Mouse (Mus musculus): ENCODE measurements around the gene Cox5b. TPM values are rescaled to one million over a fixed set of nuclear protein-coding genes. Genes with fewer than 3 reads are reported as not detected.
A peak's percentile ranks its signal among the peaks of the same experiment; 100 is the strongest.
"Not testable (repeated sequence)": the region's sequence is repeated elsewhere in the genome, so short reads cannot be mapped to it uniquely, and the experiment has no call there.

Cox5b gene
- 100 to 1,000 TPM; 610 to 632 TPM for total RNA-seq (2021)

DNA sequence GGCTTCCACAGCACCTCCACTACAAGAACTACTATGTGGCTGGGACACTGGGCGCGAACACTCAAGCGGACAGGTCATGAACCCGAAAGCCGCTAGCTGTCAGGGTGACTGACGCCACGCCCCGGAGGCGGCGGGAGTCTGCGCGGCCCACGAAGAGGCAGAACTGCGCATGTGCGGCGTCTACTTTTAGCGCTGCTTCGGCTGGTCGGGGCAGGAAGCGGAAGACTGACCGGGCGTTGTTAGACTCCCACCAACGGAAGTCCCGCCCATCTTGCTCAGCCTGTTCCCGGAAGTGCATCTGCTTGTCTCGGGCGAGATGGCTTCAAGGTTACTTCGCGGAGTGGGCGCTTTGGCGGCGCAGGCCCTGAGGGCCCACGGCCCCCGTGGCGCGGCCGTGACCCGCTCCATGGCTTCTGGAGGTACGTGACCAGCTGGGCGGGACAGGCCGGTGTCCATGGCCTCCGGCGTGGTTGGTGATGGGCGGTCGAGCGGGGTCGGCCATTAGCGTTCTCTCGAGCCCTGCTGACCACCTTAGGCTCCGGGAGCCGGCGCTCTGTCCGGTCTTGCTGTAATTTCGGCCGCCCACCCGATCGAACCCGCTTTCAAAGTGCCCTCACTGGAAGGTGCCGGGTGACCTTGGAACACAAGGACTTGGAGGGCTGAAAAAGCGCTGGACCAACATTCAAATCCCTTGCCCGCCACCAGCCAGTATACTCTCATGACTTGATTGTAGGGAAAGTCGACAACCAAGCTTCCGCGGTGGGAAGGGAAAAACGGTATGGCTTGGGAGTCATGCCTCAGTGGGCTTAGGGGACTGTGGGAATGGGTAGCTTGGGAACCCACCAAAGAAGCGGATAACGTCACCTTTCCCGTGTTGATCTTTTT, at the start of gene Cox5b:
Gene Cox5b, plus strand, starts transcription at position 179 of the 885 bp plus-strand sequence.
- intact Hi-C loops (cut with DNase I) = no loop called here
- DNase-seq (ENCODE audit: extremely low spot score in 1 of 2, low spot score in 2 of 2) = peak; percentile 95 to 98

DNA sequence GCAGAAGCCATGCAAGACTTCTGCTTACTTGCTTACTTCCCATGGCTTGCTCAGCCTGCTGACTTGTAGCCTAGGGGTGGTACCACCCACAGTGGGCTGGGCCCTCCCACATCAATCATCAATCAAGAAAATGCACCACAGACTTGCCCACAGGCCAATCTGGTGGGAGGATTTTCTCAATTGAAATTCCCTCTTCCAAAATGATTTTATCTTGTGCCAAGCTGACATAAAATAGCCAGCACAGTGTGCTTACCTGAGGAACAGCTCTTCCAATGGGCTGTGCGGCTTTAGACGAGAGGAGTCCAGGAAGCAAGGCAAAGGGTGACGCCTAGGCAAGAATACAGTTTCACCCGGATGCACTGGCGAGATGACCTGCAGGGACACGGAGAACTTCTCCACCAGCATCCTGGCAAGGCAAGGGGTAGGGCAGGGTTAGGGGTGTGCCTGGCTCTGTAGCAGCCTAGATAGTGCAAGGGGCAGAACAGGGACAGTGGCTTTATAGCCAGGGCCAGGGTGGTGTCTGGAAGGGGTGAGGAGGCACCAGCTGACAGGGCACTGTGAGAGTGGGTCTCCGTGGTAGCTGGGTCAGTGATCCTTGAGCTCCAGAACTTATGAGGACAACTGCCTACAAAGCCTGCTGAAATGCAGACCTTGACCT, 47.2 kb upstream of the Cox5b start:
- intact Hi-C loops (cut with DNase I) = loop anchor here (5.0 kb wide), 1 partner anchor 77 kb away; no protein-coding TSS in a partner anchor
- DNase-seq (ENCODE audit: extremely low spot score in 1 of 2, low spot score in 2 of 2) = no peak

DNA sequence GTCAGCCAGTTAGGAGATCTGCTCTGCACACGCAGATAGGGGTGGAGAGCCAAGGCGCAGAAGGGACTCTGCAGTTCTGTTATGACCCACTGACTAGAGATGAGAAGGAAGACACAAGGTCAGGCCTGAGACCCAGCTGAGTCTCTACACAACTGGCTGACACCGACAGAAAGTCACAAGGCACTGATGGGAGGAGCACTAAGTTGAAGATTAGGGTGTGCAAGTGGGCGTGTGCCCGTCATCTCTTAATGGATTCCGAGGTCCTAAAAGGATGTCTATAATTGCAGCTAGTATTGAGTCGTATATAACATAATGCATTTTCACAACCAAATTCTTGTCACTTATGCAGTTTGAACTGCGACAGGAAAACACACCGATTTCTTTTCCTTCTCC, 46.6 kb upstream of the Cox5b start:
- intact Hi-C loops (cut with DNase I) = loop anchor here (5.0 kb wide), 1 partner anchor 77 kb away; no protein-coding TSS in a partner anchor
- no peak for DNase-seq (ENCODE audit: extremely low spot score in 1 of 2, low spot score in 2 of 2)

DNA sequence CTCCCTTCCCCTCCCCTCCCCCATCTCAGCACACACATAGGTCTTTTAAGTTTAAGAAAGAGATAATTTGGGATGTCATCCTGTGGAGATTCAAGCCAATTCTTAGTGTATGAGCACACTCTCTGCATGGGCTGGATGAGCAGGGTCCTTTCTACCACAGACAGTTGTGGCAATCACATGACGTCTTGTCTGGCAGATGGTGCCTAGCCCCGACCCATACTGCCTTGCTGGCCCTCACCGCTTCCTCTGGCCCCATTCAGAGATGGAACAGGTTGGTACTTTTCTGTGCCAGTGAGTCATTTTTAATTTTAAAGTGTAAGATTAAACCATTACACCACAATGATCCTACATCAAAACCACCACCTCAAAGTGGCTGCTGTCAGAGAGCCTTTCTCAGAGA, 45.0 kb upstream of the Cox5b start:
- intact Hi-C loops (cut with DNase I) = no loop called here
- DNase-seq (ENCODE audit: extremely low spot score in 1 of 2, low spot score in 2 of 2) = no peak

DNA sequence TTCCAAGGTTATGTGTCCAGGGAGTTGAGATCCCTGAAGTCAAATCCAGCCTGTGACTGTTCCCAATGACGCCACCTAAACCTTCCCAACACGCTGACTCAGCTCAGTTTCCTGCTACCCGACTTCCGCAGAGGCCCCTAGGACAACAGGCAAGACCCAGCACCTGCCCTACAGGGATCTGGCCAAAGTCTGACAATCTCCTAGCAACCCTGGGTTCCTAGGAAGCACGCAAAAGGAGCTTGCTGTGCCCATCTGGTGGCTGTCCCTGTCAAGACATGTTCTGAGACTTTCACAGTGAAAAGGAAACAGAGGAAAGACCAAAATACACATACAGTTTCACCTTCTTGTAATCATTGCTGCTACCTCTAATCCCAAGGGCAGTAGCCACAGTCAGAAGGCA, 43.6 kb upstream of the Cox5b start:
- DNase-seq (ENCODE audit: extremely low spot score in 1 of 2, low spot score in 2 of 2) = peak in 1 of 2 experiments; percentile 50
- intact Hi-C loops (cut with DNase I) = no loop called here

DNA sequence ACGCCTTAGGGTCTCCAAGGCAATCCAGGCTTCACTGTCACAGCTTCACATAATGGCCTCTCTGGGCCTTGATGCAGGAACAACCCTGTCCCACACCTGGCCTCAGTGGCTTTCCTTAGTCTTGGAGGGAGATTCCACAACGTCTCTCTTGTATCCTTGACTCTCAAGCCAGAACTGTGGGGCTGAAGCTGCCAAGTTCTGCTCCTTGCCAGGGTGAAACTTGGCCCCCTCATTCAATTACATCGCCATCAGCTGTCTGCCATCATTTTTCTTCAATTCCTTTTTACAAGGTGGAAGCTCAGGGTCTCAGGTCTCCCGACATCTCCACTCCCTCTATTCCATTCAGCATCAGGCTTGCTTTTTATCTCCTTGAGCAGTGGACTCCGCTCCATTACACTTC, 36.2 kb upstream of the Cox5b start:
- intact Hi-C loops (cut with DNase I) = no loop called here
- DNase-seq (ENCODE audit: extremely low spot score in 1 of 2, low spot score in 2 of 2) = no peak

DNA sequence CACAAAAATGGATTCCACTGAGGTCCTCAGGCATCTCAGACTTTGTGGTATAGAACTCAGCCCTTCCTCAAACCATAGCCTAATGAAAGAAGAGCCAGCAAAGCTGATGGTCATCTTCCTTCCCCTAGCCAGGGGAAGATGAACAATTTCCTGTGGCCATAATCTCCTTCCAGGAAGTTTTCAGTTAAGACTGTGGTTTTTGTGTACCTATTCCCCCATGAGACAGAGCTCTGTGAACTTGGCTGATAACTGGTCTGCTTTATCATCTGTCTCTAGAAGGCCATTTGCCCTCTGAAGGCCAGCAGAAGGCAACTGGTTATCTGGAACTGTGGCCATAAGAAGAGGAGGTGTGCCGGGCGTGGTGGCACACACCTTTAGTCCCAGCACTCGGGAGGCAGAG, 35.0 kb upstream of the Cox5b start:
- intact Hi-C loops (cut with DNase I) = no loop called here

DNA sequence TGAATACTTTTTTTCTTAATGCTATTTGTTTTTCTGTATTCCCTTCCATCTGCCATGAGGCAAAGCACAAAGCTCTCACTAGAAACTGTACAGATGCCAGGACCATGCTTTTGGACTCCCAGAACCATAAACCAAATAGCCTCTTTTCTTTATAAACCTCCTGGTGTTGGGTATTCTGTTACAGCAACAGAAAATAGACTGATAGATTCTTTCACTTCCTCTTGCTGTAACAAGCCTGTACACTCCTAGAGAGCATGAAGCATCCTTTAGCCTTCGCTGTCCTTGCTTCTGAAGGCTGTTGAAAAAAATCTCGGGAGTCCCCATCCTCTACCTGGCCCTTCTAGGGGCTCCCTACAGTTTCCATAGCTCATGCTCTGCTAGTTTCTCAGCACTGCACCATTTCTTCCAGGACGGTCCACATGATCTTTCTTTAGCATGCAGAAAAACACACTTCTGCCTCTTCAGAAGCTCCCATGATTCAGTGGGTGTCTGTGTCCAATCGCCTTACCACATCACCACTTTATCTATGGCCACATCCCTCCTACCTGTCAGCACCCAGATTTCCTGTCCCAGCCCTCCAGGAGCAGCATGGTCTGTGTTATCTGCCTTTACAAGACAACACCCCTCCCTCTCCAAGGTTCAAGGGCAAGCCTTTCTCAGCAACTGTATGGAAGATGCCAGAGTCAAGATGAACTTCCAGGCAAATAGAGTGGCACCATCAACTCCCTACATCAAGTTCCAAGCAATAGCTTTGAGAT, 33.4 kb upstream of the Cox5b start:
- DNase-seq (ENCODE audit: extremely low spot score in 1 of 2, low spot score in 2 of 2) = no peak
- intact Hi-C loops (cut with DNase I) = no loop called here

More for the DNA sequence above, 35.0 kb upstream of the Cox5b start:
- no peak for DNase-seq (ENCODE audit: extremely low spot score in 1 of 2, low spot score in 2 of 2)

DNA sequence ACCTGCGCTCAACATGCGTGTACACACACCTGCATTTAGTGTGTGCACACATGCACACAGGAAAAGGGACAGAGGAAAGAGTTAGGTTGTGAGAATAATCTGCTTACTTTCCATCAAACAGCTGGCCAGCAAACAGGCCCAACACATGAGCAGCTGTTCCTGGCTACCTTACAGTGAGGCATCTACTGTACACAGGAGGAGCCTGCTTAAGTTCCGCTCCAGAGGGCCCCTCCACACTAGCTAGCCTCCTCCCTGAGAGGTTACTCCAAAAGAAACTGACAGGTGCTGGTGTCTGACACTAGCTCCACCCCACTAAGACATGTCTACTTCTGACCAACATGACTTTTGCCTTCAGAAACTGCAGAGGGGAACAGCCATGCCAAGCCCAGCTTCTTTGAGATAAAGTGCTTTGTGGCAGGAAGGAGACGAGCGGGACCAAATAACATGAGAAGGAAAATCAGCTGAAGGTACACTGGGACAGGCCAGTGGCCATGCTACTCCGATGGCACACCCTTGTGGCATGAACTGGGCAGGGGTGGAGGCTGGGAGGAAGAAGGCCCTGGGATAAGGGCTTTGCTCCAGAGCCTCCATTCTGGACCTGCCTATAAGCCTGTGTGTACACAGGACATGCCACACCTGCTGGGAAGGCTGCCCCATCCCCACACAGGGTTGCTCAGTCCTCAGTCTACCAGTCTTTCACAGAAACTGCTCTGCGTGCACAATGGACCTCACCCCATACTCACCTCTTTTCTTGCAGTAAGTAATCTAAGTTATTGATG, 32.4 kb upstream of the Cox5b start:
- DNase-seq (ENCODE audit: extremely low spot score in 1 of 2, low spot score in 2 of 2) = no peak
- intact Hi-C loops (cut with DNase I) = no loop called here

DNA sequence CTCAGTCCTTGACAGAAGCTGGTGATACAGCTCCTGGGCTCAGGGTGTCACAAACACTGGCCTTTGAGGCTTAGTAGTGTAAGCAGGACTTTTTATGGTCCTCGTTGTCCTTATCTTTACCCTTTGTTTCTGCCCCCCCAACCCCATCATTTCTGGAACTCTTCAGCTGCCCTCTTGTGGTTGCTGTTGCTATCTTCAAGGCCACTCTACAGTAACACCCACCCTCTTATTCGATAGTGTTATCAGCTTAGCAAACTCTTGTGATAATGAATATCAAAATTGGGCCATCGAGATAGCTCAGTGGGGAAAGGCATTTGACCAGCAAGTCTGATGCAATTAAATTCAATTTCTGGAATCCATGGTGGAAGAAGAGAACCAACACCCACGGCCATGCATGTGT, 26.8 kb upstream of the Cox5b start:
- peak in 1 of 2 experiments; percentile 36 for DNase-seq (ENCODE audit: extremely low spot score in 1 of 2, low spot score in 2 of 2)
- intact Hi-C loops (cut with DNase I) = no loop called here

DNA sequence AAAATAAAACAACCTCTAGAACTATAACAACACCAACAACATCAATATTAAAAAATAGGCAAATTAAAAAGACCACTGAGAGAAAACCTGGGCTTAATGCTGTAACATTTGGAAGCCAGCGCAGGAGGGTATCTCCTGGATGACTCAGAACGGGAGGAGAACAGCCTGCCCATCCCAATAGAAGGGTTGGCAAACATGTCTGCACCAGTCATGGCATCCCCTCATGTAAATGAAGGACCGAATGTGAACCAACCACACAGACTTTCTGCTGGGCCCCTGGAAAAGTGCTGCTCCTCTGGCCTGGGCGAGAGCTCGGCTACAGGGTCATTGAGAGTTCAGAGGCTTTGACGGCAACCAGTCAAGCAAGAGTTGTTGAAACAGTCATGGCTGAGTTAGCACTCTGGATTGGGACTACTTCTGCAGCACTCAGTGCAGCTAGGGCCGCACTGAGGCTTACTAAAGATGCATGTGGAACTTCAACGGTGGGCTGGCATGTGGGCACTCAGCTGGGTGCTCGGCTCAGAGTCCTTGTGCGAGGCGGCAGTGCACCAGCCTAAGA, 26.0 kb upstream of the Cox5b start:
- DNase-seq (ENCODE audit: extremely low spot score in 1 of 2, low spot score in 2 of 2) = no peak
- intact Hi-C loops (cut with DNase I) = no loop called here

DNA sequence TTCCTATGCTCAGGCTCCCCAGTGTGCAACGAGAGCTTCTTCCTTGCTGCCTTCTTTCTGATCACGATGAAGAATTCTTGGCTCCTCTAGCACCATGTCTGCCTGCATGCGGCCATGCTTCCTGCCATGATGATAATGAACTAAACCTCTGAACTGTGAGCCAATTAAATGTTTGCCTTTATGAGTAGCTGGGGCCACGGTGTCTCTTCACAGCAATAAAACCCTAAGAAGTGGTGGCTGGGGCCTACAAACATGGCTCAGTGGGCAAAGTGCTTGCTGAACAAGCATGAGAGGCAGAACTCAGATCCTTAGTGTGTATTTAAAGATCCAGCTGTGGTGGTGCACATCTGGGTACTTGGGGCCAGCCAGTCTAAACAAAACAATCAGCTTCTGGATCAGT, 25.3 kb upstream of the Cox5b start:
- intact Hi-C loops (cut with DNase I) = no loop called here
- DNase-seq (ENCODE audit: extremely low spot score in 1 of 2, low spot score in 2 of 2) = no peak

DNA sequence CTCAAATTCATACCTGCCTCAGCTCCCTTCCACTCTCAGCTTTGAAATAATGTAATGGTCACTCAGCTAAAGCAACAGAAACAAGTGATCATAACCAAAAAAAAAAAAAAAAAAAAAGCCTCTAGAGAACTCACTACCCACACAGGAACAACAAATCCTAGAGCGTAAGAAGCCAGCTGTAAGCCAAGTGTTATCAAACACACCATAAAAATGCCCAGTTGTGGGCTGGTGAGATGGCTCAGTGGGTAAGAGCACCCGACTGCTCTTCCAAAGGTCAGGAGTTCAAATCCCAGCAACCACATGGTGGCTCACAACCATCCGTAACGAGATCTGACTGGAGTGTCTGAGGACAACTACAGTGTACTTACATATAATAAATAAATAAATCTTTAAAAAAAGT, 23.2 kb upstream of the Cox5b start:
- intact Hi-C loops (cut with DNase I); DNase-seq (ENCODE audit: extremely low spot score in 1 of 2, low spot score in 2 of 2): not testable (repeated sequence)

DNA sequence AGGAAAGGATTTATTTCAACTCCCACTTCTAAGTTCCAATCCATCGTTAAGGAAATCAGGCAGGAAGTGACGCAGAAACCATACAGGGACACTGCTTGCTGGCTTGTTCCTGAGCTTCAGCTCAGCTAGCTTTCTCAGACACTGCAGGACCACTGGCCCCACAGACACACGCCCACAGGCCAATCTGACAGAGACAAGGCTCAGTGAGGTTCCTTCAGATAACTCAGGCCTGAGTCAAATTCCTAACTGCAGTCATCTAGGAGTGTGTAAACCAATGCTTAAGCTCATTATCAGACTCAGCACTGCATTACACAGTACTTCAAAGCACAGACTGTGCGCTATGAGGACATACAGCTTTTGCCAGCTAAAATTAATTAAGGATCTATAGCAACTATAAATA, 21.0 kb upstream of the Cox5b start:
- intact Hi-C loops (cut with DNase I) = no loop called here
- no peak for DNase-seq (ENCODE audit: extremely low spot score in 1 of 2, low spot score in 2 of 2)

DNA sequence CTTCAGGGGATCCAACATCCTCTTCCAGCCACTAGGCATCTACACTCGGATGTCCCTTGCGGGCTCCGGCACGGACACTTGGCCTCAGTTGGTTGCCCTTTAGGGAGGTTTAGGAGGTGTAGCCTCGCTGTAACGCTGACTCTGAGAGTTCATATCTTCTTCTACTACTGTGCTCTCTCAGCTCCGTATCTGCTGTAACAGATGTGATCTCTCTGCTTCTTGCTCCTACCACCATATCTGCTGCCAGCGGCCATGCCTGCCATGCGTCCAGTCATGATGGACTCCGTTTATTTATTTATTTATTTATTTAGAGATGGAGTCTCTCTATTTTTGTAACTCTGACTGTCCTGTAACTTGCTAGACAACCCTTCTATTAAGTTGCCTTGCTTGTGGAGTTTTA, 20.0 kb upstream of the Cox5b start:
- intact Hi-C loops (cut with DNase I) = no loop called here
- no peak for DNase-seq (ENCODE audit: extremely low spot score in 1 of 2, low spot score in 2 of 2)

DNA sequence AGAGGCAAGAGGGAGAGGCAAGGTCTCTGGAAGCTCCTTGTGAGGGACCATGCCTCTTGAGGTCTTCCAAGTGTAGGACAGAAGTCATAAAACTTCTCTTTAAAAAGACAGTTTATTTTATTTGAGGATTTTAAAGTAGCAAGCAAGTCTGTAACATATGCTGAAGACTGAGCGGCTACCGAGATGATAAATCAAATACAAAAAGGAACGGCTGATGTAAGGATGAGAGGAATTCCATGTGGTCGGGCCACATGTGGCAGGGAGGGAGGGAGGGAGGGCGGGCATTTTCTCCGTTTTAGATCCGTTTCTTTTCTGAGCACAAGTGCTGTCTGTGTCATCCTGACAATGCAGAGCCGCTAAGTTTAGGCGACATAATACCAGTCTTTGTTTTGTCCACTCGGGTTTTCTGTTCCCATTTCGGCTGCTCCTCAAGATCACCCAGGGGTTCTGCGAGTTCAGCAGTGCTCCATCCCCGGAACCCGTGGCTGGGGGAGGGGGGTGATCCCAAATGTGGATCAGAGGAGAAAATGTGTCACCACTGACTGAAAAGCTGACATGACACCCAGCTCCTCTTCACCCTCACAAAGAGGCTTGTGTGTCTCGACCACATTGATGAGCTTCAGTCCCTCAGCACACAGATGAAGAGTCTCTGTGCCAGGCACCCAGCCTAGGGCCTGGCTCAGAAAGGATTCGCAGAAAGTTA, 18.4 kb upstream of the Cox5b start:
- DNase-seq (ENCODE audit: extremely low spot score in 1 of 2, low spot score in 2 of 2) = no peak
- intact Hi-C loops (cut with DNase I) = no loop called here

DNA sequence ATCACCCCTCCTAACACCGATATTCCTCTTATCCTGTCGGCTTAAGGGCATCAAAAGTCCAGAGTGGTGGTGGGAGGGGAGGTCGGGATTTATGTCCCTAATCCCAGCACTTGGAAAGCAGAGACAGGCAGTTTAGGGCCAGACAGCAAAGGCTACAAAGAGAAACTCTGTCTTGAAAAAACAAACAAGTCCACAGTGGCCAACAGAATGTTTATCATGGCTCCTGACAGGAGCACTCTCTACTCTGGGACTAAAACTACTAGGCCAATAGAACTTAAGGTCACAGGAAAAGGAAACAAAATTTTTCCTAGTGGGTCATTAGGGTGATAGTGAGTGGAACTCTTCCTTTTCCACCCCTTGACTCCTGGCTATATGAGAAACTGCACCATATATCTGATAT, 16.3 kb upstream of the Cox5b start:
- no peak for DNase-seq (ENCODE audit: extremely low spot score in 1 of 2, low spot score in 2 of 2)
- intact Hi-C loops (cut with DNase I) = no loop called here

DNA sequence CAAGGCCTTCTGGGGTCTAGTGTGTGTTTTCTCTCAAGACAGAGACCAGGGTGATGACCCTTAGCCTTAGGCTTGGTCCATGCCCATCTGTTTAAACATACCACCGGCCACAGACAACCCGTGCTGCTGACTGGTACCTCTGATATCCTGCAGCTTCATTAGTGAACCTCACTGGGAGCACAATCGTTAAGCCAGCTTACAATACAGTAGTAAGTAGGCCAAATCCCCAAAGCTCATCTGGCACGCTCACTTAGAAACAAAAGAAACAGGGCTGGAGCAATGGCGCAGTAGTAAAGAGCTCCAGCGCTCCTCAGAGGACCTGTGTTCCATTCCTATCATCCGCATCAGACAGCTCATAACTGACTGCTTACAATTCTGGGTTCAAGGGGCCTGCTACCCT, 10.4 kb upstream of the Cox5b start:
- no peak for DNase-seq (ENCODE audit: extremely low spot score in 1 of 2, low spot score in 2 of 2)
- intact Hi-C loops (cut with DNase I) = no loop called here
